Mouse (Mus musculus): ENCODE data around the gene Fbxw11. TPM values are rescaled to one million over a fixed set of nuclear protein-coding genes. Genes with fewer than 3 reads are reported as not detected.

The Fbxw11 gene
- polyA plus RNA-seq (2015; fragmentation: Nextera tagmentation; extraction: Ambion mirVana) = 16.7 and 23.2 TPM in 2 replicates

DNA sequence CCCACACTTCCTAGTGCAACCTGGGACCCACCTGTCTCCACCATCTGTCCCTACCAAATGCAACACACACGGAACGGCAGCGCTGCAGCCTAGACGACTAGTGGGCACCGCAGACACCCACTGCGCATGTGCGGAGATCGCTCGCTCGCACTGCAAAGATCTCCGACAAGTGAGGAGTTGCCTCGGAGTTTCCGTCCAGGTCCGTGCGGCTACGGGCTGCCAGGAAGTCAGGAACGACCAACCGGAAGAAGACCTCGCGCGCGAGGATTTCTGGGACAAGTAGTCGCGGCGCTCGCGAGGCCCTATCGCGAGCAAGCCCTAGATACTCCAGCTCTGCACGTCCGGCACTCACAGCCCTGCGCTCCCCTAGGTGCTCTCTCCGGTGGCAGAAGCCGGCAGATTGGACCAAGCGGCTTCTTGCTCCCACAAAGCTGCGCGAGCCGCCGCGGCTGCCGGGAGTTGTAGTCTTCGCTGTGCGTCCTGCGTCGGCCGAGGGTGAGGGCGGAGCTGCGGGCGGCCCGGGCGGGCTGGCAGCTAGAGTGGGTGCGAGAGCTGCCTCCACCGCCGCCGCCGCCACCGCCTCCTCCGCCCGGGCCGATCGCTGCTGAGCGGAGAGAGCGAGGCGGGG lies at the start of gene Fbxw11:
Fbxw11 (plus strand) TSS at position 476 of the 628 bp plus-strand sequence.

Other genes starting within 250 kb of the Fbxw11 start
- gene Ubtd2, start 187.4 kb upstream of the Fbxw11 start, polyA plus RNA-seq (2015; fragmentation: Nextera tagmentation; extraction: Ambion mirVana) = 8.6 and 10.3 TPM in 2 replicates
- 0.34 and 0.36 TPM in 2 replicates for gene Efcab9, start 110.6 kb upstream of the Fbxw11 start, polyA plus RNA-seq (2015; fragmentation: Nextera tagmentation; extraction: Ambion mirVana)
- 5.3 and 7.5 TPM in 2 replicates for gene Stk10, start 109.4 kb upstream of the Fbxw11 start, polyA plus RNA-seq (2015; fragmentation: Nextera tagmentation; extraction: Ambion mirVana)
- not detected in 2 replicates for gene Smim23, start 181.9 kb downstream of the Fbxw11 start, polyA plus RNA-seq (2015; fragmentation: Nextera tagmentation; extraction: Ambion mirVana)